Mouse (Mus musculus): Measurements from ENCODE around the gene Sipa1l3.

Gene Sipa1l3

GRCm38 (mm10) chr7:29327087-29327486, 191.4 kb downstream of the Sipa1l3 start:
- DNase-seq: no peak

- DNase-seq: no peak
These were observed 198.8 kb downstream of the Sipa1l3 start for GRCm38 (mm10) chr7:29319337-29320307.

- DNase-seq: no peak
These were observed 200.1 kb downstream of the Sipa1l3 start for GRCm38 (mm10) chr7:29318115-29318911.

GRCm38 (mm10) chr7:29317558-29317957, 200.9 kb downstream of the Sipa1l3 start:
- DNase-seq: no peak

- DNase-seq: peak; percentile 70 to 77
These were observed 201.5 kb downstream of the Sipa1l3 start for GRCm38 (mm10) chr7:29316976-29317375.

- DNase-seq: no peak
These were observed 202.2 kb downstream of the Sipa1l3 start for GRCm38 (mm10) chr7:29316137-29316734.

- no peak for DNase-seq
These were observed 203.4 kb downstream of the Sipa1l3 start for GRCm38 (mm10) chr7:29314844-29315628.

- DNase-seq: no peak
These were observed 204.7 kb downstream of the Sipa1l3 start for GRCm38 (mm10) chr7:29313572-29314261.

- no peak for DNase-seq
These were observed 205.4 kb downstream of the Sipa1l3 start for GRCm38 (mm10) chr7:29313051-29313450.

GRCm38 (mm10) chr7:29309749-29310148, 208.7 kb downstream of the Sipa1l3 start:
- no peak for DNase-seq

GRCm38 (mm10) chr7:29309221-29309721, 209.2 kb downstream of the Sipa1l3 start:
- DNase-seq: peak; percentile 68 to 76

GRCm38 (mm10) chr7:29307350-29308104, 210.9 kb downstream of the Sipa1l3 start:
- peak; percentile 97 for DNase-seq

- DNase-seq: peak; percentile 67 to 73
These were observed 211.8 kb downstream of the Sipa1l3 start for GRCm38 (mm10) chr7:29306619-29307018.

GRCm38 (mm10) chr7:29306108-29306507, 212.3 kb downstream of the Sipa1l3 start:
- no peak for DNase-seq

GRCm38 (mm10) chr7:29305263-29305988, 213.0 kb downstream of the Sipa1l3 start:
- peak in 1 of 2 experiments; percentile 58 for DNase-seq

GRCm38 (mm10) chr7:29304463-29305262, 213.8 kb downstream of the Sipa1l3 start:
- peak in 1 of 2 experiments; percentile 50 for DNase-seq

GRCm38 (mm10) chr7:29303738-29304462, 214.5 kb downstream of the Sipa1l3 start, which contains the start of gene Dpf1:
Dpf1 (plus strand) TSS chr7:29303951.
- peak; percentile 90 to 91 for DNase-seq

- DNase-seq: no peak
These were observed 215.8 kb downstream of the Sipa1l3 start for GRCm38 (mm10) chr7:29302641-29303040.
